ENCODE assay signal across 9 mouse cellular contexts in the genomic region with DNA sequence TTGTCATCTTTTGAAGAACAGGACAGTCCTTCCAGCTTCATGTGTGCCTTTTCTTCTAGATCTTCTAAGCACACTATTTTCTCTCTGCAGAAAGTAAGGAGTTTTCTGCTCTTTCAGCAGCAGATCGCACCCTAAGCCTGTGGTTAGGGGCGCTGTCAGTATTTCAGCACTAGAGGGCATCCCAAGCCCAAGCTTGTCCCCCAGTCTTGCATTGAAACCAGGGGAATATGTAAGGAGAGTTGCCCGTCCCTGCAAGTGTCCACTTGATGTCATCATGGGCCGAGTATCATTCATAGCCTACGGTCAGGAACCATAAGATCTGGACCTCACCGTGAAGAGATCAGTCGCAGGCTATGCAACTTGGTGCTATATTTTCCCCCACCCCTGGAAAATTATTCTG. TPM values are rescaled to one million over a fixed set of nuclear protein-coding genes. Genes with fewer than 3 reads are reported as not detected.
DNase-seq lines count a peak whose midpoint lies in the region; ATAC-seq and TF ChIP-seq lines count a peak whose summit lies in the region.
"Had no signal": no experiment of that assay in that cellular context is flagged by ENCODE, and none has a peak within 500 bp of the region (broad histone marks: within the 10 kb centered on the region; RNA-seq: fewer than 3 reads in every experiment).

No protein-coding gene starts in this region.

- H3K9me3 ChIP-seq in G1E (replicated peaks): no peaks in the 10 kb centered on the region
- H3K9me3 ChIP-seq in embryonic facial prominence, embryonic 11.5 days (replicated peaks; ENCODE audit: control insufficient read depth, low read length): no peaks in the 10 kb centered on the region
- H3K9me3 ChIP-seq in liver, embryonic 11.5 days (ENCODE audit: control insufficient read depth, low read length): no peaks in the 10 kb centered on the region
- H3K9me3 ChIP-seq: liver, embryonic 15.5 days had no signal

- peaks cover 16% of the 10 kb centered on the region for H3K27me3 ChIP-seq in G1E (ENCODE audit: insufficient read depth, low read length)
- H3K27me3 ChIP-seq in embryonic facial prominence, embryonic 11.5 days (ENCODE audit: control insufficient read depth, insufficient read depth, low read length): no peaks in the 10 kb centered on the region
- no peaks in the 10 kb centered on the region; the same call in 1 of the 2 replicates for H3K27me3 ChIP-seq in liver, embryonic 11.5 days (replicated peaks; ENCODE audit: control insufficient read depth, insufficient read depth, low read length)

- peaks cover 4% of the 10 kb centered on the region for H3K36me3 ChIP-seq in G1E (replicated peaks)
- H3K36me3 ChIP-seq in embryonic facial prominence, embryonic 11.5 days (replicated peaks; ENCODE audit: control insufficient read depth, insufficient read depth, low read depth, low read length): no peaks in the 10 kb centered on the region
- H3K36me3 ChIP-seq in liver, embryonic 11.5 days (ENCODE audit: control insufficient read depth, insufficient read depth, low read length): no peaks in the 10 kb centered on the region

- H3K4me2 ChIP-seq in embryonic facial prominence, embryonic 11.5 days (ENCODE audit: low read depth, low read length): no peak overlapping the region
- H3K4me2 ChIP-seq in liver, embryonic 11.5 days: no peak overlapping the region
- H3K4me2 ChIP-seq: liver, embryonic 15.5 days had no signal

- no peak overlapping the region for H3K9ac ChIP-seq in embryonic facial prominence, embryonic 11.5 days (replicated peaks; ENCODE audit: low read length)
- no peak overlapping the region for H3K9ac ChIP-seq in liver, embryonic 11.5 days (ENCODE audit: low read depth, low read length)
- H3K9ac ChIP-seq: liver, embryonic 15.5 days had no signal

- no peak for TF ChIP-seq CTCF in G1E (IDR thresholded peaks at IDR 0.05; ENCODE audit: low read depth, low read length)

- H3K4me1 ChIP-seq in G1E (ENCODE audit: insufficient read depth, low read depth, low read length): no peaks in the 10 kb centered on the region
- H3K4me1 ChIP-seq in embryonic facial prominence, embryonic 11.5 days (ENCODE audit: control insufficient read depth, insufficient read depth, low read length): no peaks in the 10 kb centered on the region
- H3K4me1 ChIP-seq in liver, embryonic 11.5 days (replicated peaks; ENCODE audit: control insufficient read depth, insufficient read depth, low read length): no peaks in the 10 kb centered on the region

- ATAC-seq in G1E (ENCODE audit: extremely low read depth, insufficient number of reproducible peaks, low FRiP score, poor library complexity, severe bottlenecking): peak; percentile 49; the same call in 1 of the 2 replicates
- ATAC-seq in embryonic facial prominence, embryonic 11.5 days (replicated peaks; ENCODE audit: insufficient number of reproducible peaks, low FRiP score, low TSS enrichment, low read depth): no peak
- peak; percentile 53; the same call in 1 of the 2 replicates for ATAC-seq in liver, embryonic 11.5 days (replicated peaks; ENCODE audit: low FRiP score)

- 48% methylated on average over 7 of the region's 7 CpGs for WGBS in embryonic facial prominence, embryonic 11.5 days
- WGBS in liver, embryonic 11.5 days: 46% methylated on average over 7 of the region's 7 CpGs

- no peak overlapping the region for H3K27ac ChIP-seq in embryonic facial prominence, embryonic 11.5 days (replicated peaks; ENCODE audit: low read depth, low read length)
- H3K27ac ChIP-seq in liver, embryonic 11.5 days (ENCODE audit: low read depth, low read length): no peak overlapping the region
- H3K27ac ChIP-seq: liver, embryonic 15.5 days had no signal

- H3K4me3 ChIP-seq in G1E (ENCODE audit: low read depth, low read length): no peak overlapping the region
- no peak overlapping the region for H3K4me3 ChIP-seq in embryonic facial prominence, embryonic 11.5 days (ENCODE audit: low read depth, low read length)
- H3K4me3 ChIP-seq in liver, embryonic 11.5 days (ENCODE audit: low read depth, low read length): no peak overlapping the region
- H3K4me3 ChIP-seq: liver, embryonic 15.5 days had no signal

- DNase-seq in kidney, adult 9 months: peak; percentile 37
- DNase-seq in kidney, adult 11 months: no peak
- DNase-seq in G1E (ENCODE audit: low spot score): peak; percentile 11
- peak; percentile 51 for DNase-seq in embryonic facial prominence, embryonic 11.5 days (ENCODE audit: low spot score)
- DNase-seq in liver, embryonic 11.5 days (ENCODE audit: low spot score): no peak
- DNase-seq in thymus, postnatal 14 days: no peak
- DNase-seq in spleen, postnatal 4 days (ENCODE audit: low spot score in 2 of 2): no peak
- DNase-seq in thymus, adult 18-20 months: no peak

RNA-seq across cellular contexts. Expression of gene Rbp1, which starts 4.8 kb away (rescaled TPM):
- total RNA-seq in G1E (2014; fragmentation: Nextera tagmentation) (not detected in 2 replicates), G1E (2017) (0.05 TPM in 1 of 2 replicates, not detected in the other)
- polyA plus RNA-seq in G1E (2012): not detected in 2 replicates
- polyA plus RNA-seq in embryonic facial prominence, embryonic 11.5 days (2014; fragmentation: Nextera tagmentation; extraction: Ambion mirVana): 70.8 and 81.9 TPM in 2 replicates
- 49.7 and 54.1 TPM in 2 replicates for polyA plus RNA-seq in liver, embryonic 11.5 days (2014; fragmentation: Nextera tagmentation; extraction: Ambion mirVana)

Comparison
In these comparisons a context has a peak if more than half of its experiments do, and no peak if none do; other contexts are left out.
1. DNase-seq: peak in kidney, adult 9 months (single experiment), G1E (single experiment) and embryonic facial prominence, embryonic 11.5 days (single experiment); none in kidney, adult 11 months (single experiment), liver, embryonic 11.5 days (single experiment), thymus, postnatal 14 days (single experiment), spleen, postnatal 4 days (0 of 2) and thymus, adult 18-20 months (0 of 2).
2. RNA of gene Rbp1, which starts 4.8 kb away (polyA plus RNA-seq): 70.8 to 81.9 TPM in embryonic facial prominence, embryonic 11.5 days and 49.7 to 54.1 TPM in liver, embryonic 11.5 days; not detected in G1E; every median in the first group is over 10 times any median in the second.